Mouse (Mus musculus) hindbrain, embryonic 10.5 days (tissue): ENCODE measurements around the gene Hsd17b6. TPM values are rescaled to one million over a fixed set of nuclear protein-coding genes. Genes with fewer than 3 reads are reported as not detected.
A peak's percentile ranks its signal among the peaks of the same experiment; 100 is the strongest.

ENCODE experiments used
- DNase-seq: peaks from one replicate; pipeline ENCODE4 v3.0.0-alpha.2; 2017; ENCODE audit warnings: low spot score
- H3K27ac ChIP-seq: fragments of 300-500 bp; sonication (generic); 2 replicates; pipeline ENCODE4 v1.5.1; 2016; ENCODE audit warnings: mild to moderate bottlenecking, moderate library complexity
- H3K27me3 ChIP-seq: fragments of 300-500 bp; sonication (generic); 2 replicates; pipeline ENCODE4 v1.6.1; 2016; ENCODE audit warnings: mild to moderate bottlenecking; ENCODE audit not compliant: poor library complexity, insufficient read depth, severe bottlenecking
- H3K36me3 ChIP-seq: fragments of 300-500 bp; sonication (generic); 2 replicates; pipeline ENCODE4 v1.6.1; 2016; ENCODE audit warnings: mild to moderate bottlenecking, moderate library complexity
- H3K4me1 ChIP-seq: fragments of 300-500 bp; sonication (generic); replicated peaks from 2 replicates; pipeline ENCODE4 v1.6.1; 2016; ENCODE audit warnings: mild to moderate bottlenecking
- H3K4me3 ChIP-seq: fragments of 300-500 bp; sonication (generic); 2 replicates; pipeline ENCODE4 v1.5.1; 2016; ENCODE audit warnings: mild to moderate bottlenecking, moderate library complexity
- H3K9me3 ChIP-seq: fragments of 300-500 bp; sonication (generic); 2 replicates; pipeline ENCODE4 v1.6.1; 2016; ENCODE audit warnings: mild to moderate bottlenecking, moderate library complexity
- WGBS: fragments of 180-500 bp; shearing (Covaris S2); methylation state at CpG from one replicate; pipeline ENCODE4 v1.1.7; 2016; 5-methylcytosine and 5-hydroxymethylcytosine counted together
- polyA plus RNA-seq: library from polyadenylated mRNA; unstranded; fragments of >200 nt; fragmentation: Nextera tagmentation; extraction: Ambion mirVana; gene quantifications from 2 replicates; pipeline ENCODE4 v1.2.1, GENCODE M21; 2016

Hsd17b6 gene
- polyA plus RNA-seq, 1 experiment from 2014 or later = not detected

DNA sequence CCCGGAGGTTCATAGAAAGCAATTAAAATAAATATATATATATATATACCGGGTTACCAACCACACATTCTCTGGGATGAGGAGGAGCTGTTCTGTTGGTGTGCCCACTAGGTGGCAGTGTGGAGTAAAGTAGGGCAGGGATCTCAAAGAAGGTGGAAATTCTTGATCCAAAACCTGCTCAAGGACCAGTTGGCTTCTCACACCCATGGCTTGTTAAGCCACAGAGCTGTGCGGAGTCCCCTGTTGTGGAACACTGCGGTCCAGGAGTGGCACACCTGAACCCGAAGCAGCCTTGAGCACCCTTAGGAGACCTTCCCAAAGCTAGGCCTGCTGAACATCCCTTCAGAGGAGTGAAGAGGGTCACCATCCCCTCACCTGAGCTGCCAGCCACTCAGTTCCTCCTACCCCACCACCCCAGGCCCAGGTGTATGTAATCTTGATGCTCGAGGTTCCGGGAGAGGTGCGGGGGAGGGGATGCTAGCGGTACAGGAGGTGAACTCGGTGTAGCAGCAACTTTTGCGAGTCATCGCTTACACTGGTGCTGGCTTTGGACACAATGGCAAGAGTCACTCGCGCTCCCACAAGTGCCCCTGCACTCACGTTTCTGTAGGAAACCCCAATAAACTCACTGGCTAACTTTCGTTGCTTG, 51.1 kb downstream of the Hsd17b6 start:
- H3K36me3 ChIP-seq = no peaks in the 10 kb centered on the region
- no peak overlapping the region for H3K27ac ChIP-seq
- no peaks in the 10 kb centered on the region for H3K4me1 ChIP-seq
- no peaks in the 10 kb centered on the region for H3K27me3 ChIP-seq
- no peak overlapping the region for H3K4me3 ChIP-seq
- peak; percentile 73 for DNase-seq
- 0 out of 2 replicates have a peak, but pooled peaks cover under 1% of the 10 kb centered on the region for H3K9me3 ChIP-seq
- WGBS = 62% methylated on average over 16 of the region's 16 CpGs

- no peaks in the 10 kb centered on the region for H3K9me3 ChIP-seq
- WGBS = 76% methylated on average over 4 of the region's 4 CpGs
- H3K27ac ChIP-seq = no peak overlapping the region
- peaks cover 6% of the 10 kb centered on the region for H3K4me1 ChIP-seq
- no peaks in the 10 kb centered on the region for H3K27me3 ChIP-seq
- no peak overlapping the region for H3K4me3 ChIP-seq
- no peak for DNase-seq
- H3K36me3 ChIP-seq = no peaks in the 10 kb centered on the region
These were observed 52.4 kb downstream of the Hsd17b6 start for GRCm38 (mm10) chr10:127955034-127955433.

DNA sequence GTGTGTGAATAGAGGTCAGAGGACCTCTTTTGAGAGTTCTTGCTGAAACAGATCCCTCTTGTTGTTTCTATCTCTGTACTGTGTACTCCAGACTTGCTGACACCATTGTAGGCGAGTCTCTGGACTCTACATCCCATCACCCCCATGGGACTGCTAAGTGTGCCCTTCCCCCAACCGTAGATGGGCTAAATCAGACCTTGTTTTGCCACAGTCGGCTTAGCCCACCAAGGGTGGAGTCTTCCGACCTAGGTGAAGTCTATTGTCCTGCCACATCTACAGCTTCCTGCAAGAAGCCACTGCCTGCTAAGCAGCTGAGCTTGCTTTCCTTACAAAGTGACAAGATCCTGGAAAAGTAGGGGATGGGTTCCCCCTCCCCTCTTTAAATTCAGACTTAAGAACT, 55.6 kb downstream of the Hsd17b6 start:
- Histone ChIP-seq H3K4me3 (no peak overlapping the region), H3K27me3 (no peaks in the 10 kb centered on the region), H3K9me3 (no peaks in the 10 kb centered on the region), H3K27ac (no peak overlapping the region), H3K4me1 (peaks cover 6% of the 10 kb centered on the region), H3K36me3 (no peaks in the 10 kb centered on the region)
- WGBS = 72% methylated on average over 4 of the region's 4 CpGs
- no peak for DNase-seq

DNA sequence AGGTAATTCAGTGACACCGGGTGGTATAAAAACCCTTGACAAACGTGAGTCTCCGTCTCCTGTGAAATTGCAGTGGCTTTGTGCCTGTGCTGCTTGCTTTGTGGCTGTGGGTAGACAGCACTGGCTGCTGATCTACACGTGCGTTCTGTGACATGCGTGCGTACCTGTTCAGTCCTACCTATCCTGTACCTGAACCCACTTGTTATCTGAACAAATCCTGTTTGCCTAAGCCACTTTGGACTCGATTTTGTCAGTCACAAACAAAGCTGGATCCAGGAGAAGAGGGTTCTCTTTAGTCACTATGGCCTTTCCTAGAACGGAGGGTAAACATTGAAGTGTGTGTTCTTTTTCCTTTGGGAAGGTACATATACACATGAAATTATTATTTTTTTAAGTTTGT, 56.0 kb downstream of the Hsd17b6 start:
- H3K4me1 ChIP-seq = peaks cover 6% of the 10 kb centered on the region
- H3K36me3 ChIP-seq = no peaks in the 10 kb centered on the region
- H3K27me3 ChIP-seq = no peaks in the 10 kb centered on the region
- DNase-seq = no peak
- H3K4me3 ChIP-seq = no peak overlapping the region
- H3K9me3 ChIP-seq = no peaks in the 10 kb centered on the region
- WGBS = 88% methylated on average over 9 of the region's 9 CpGs
- no peak overlapping the region for H3K27ac ChIP-seq

GRCm38 (mm10) chr10:127949596-127950130, 57.7 kb downstream of the Hsd17b6 start:
- DNase-seq = no peak
- WGBS = 81% methylated on average over 4 of the region's 4 CpGs
- no peaks in the 10 kb centered on the region for H3K9me3 ChIP-seq
- H3K27ac ChIP-seq = no peak overlapping the region
- peaks cover 6% of the 10 kb centered on the region for H3K4me1 ChIP-seq
- no peak overlapping the region for H3K4me3 ChIP-seq
- no peaks in the 10 kb centered on the region for H3K36me3 ChIP-seq
- no peaks in the 10 kb centered on the region for H3K27me3 ChIP-seq

- 39% methylated on average over 5 of the region's 5 CpGs for WGBS
These were observed 61.9 kb downstream of the Hsd17b6 start for GRCm38 (mm10) chr10:127945432-127946064.

More at GRCm38 (mm10) chr10:127945432-127946064, 61.9 kb downstream of the Hsd17b6 start:
- Histone ChIP-seq H3K36me3 (no peaks in the 10 kb centered on the region), H3K9me3 (no peaks in the 10 kb centered on the region), H3K27ac (no peak overlapping the region), H3K4me1 (peaks cover 1% of the 10 kb centered on the region), H3K4me3 (no peak overlapping the region), H3K27me3 (no peaks in the 10 kb centered on the region)
- peak; percentile 66 for DNase-seq

Other genes starting within 250 kb of the Hsd17b6 start
- gene Rdh1, start 247.9 kb downstream of the Hsd17b6 start, polyA plus RNA-seq = not detected in 2 replicates
- 0.11 TPM in 1 of 2 replicates, not detected in the other for gene Rdh16f1, start 247.8 kb downstream of the Hsd17b6 start, polyA plus RNA-seq
- not detected in 2 replicates for gene Rdh9, start 231.2 kb downstream of the Hsd17b6 start, polyA plus RNA-seq
- gene Rdh16, start 206.5 kb downstream of the Hsd17b6 start, polyA plus RNA-seq = not detected in 2 replicates
- not detected in 2 replicates for gene Rdh19, start 157.7 kb downstream of the Hsd17b6 start, polyA plus RNA-seq
- gene Rdh16f2, start 141.1 kb downstream of the Hsd17b6 start, polyA plus RNA-seq = not detected in 2 replicates
- gene Rdh7, start 118.8 kb downstream of the Hsd17b6 start, polyA plus RNA-seq = not detected in 2 replicates
- not detected in 2 replicates for gene Sdr9c7, start 109.1 kb downstream of the Hsd17b6 start, polyA plus RNA-seq
- 82.4 and 108 TPM in 2 replicates for gene Prim1, start 7.6 kb upstream of the Hsd17b6 start, polyA plus RNA-seq
- gene Naca, start 28.0 kb upstream of the Hsd17b6 start, polyA plus RNA-seq = 790 and 883 TPM in 2 replicates
- gene Ptges3, start 51.3 kb upstream of the Hsd17b6 start, polyA plus RNA-seq = 544 and 661 TPM in 2 replicates
- 2,236 and 2,265 TPM in 2 replicates for gene Atp5b, start 75.7 kb upstream of the Hsd17b6 start, polyA plus RNA-seq
- 16.2 and 17.0 TPM in 2 replicates for gene Baz2a, start 84.0 kb upstream of the Hsd17b6 start, polyA plus RNA-seq
- 25.7 and 28.6 TPM in 2 replicates for gene Rbms2, start 172.7 kb upstream of the Hsd17b6 start, polyA plus RNA-seq
- gene Gls2, start 186.8 kb upstream of the Hsd17b6 start, polyA plus RNA-seq = 0.57 and 0.93 TPM in 2 replicates
- gene Spryd4, start 204.2 kb upstream of the Hsd17b6 start, polyA plus RNA-seq = 27.3 and 27.5 TPM in 2 replicates
- 0.22 and 0.24 TPM in 2 replicates for gene Mip, start 218.2 kb upstream of the Hsd17b6 start, polyA plus RNA-seq
- 65.9 and 89.7 TPM in 2 replicates for gene Timeless, start 224.5 kb upstream of the Hsd17b6 start, polyA plus RNA-seq
- gene Apon, start 246.5 kb upstream of the Hsd17b6 start, polyA plus RNA-seq = 0.54 and 0.56 TPM in 2 replicates